Mouse (Mus musculus): ENCODE data around the gene 1700018G05Rik. TPM values are rescaled to one million over a fixed set of nuclear protein-coding genes. Genes with fewer than 3 reads are reported as not detected.
"Not testable (repeated sequence)": the region's sequence is repeated elsewhere in the genome, so short reads cannot be mapped to it uniquely, and the experiment has no call there.

Gene 1700018G05Rik
- not detected in 2 replicates for polyA plus RNA-seq (2015; fragmentation: Nextera tagmentation; extraction: Ambion mirVana)

- not testable (repeated sequence) for ATAC-seq (ENCODE audit: extremely low read depth, insufficient number of reproducible peaks, low FRiP score, low TSS enrichment); H3K27ac ChIP-seq (replicated peaks); H3K9ac ChIP-seq; H3K36me3 ChIP-seq; H3K4me1 ChIP-seq; H3K9me3 ChIP-seq; H3K4me3 ChIP-seq; H3K4me2 ChIP-seq
- WGBS: 83% methylated on average over 6 of the region's 6 CpGs
- peaks cover 15% of the 10 kb centered on the region for H3K27me3 ChIP-seq (replicated peaks)
These were observed at the start of gene 1700018G05Rik for GRCm38 (mm10) chrX:102928072-102928471. Gene 1700018G05Rik, plus strand, starts transcription at chrX:102928372.

GRCm38 (mm10) chrX:102908587-102908986, 19.6 kb upstream of the 1700018G05Rik start, which contains the start of the genes Dmrtc1a and 1700011M02Rik:
Gene Dmrtc1a, minus strand, starts transcription at chrX:102908687.
Gene 1700011M02Rik, plus strand, starts transcription at chrX:102908905.
- not testable (repeated sequence) for H3K9ac ChIP-seq; H3K9me3 ChIP-seq; ATAC-seq (ENCODE audit: extremely low read depth, insufficient number of reproducible peaks, low FRiP score, low TSS enrichment); H3K4me3 ChIP-seq; H3K4me1 ChIP-seq; H3K4me2 ChIP-seq; H3K36me3 ChIP-seq; H3K27ac ChIP-seq (replicated peaks)
- 85% methylated on average over 9 of the region's 9 CpGs for WGBS
- peaks cover 14% of the 10 kb centered on the region for H3K27me3 ChIP-seq (replicated peaks)

- not testable (repeated sequence) for H3K9ac ChIP-seq; H3K4me3 ChIP-seq; H3K4me1 ChIP-seq; H3K9me3 ChIP-seq; ATAC-seq (ENCODE audit: extremely low read depth, insufficient number of reproducible peaks, low FRiP score, low TSS enrichment); H3K36me3 ChIP-seq; H3K27me3 ChIP-seq (replicated peaks); H3K27ac ChIP-seq (replicated peaks); H3K4me2 ChIP-seq
- WGBS: 45% methylated on average over 1 of the region's 1 CpGs
These were observed 13.3 kb upstream of the 1700018G05Rik start for GRCm38 (mm10) chrX:102914823-102915222.

GRCm38 (mm10) chrX:102926707-102927106, 1.5 kb upstream of the 1700018G05Rik start:
- not testable (repeated sequence) for H3K4me2 ChIP-seq; H3K27ac ChIP-seq (replicated peaks); H3K36me3 ChIP-seq; ATAC-seq (ENCODE audit: extremely low read depth, insufficient number of reproducible peaks, low FRiP score, low TSS enrichment); H3K9me3 ChIP-seq; H3K4me3 ChIP-seq; H3K4me1 ChIP-seq; H3K9ac ChIP-seq
- H3K27me3 ChIP-seq (replicated peaks): peaks cover 18% of the 10 kb centered on the region
- WGBS: 18% methylated on average over 4 of the region's 4 CpGs

- Histone ChIP-seq H3K9ac (peak overlapping the region; percentile 74), H3K4me3 (peak overlapping the region; percentile 62), H3K36me3 (no peaks in the 10 kb centered on the region), H3K4me1 (no peaks in the 10 kb centered on the region), H3K27me3 (replicated peaks) (peaks cover 45% of the 10 kb centered on the region), H3K4me2 (peak overlapping the region; percentile 80), H3K27ac (replicated peaks) (no peak overlapping the region), H3K9me3 (no peaks in the 10 kb centered on the region)
- WGBS: 35% methylated on average over 12 of the region's 12 CpGs
- no peak for ATAC-seq (ENCODE audit: extremely low read depth, insufficient number of reproducible peaks, low FRiP score, low TSS enrichment)
These were observed 4.9 kb downstream of the 1700018G05Rik start for GRCm38 (mm10) chrX:102932992-102933570.

GRCm38 (mm10) chrX:102933571-102934394, 5.6 kb downstream of the 1700018G05Rik start:
- H3K4me1 ChIP-seq: no peaks in the 10 kb centered on the region
- H3K4me3 ChIP-seq: peak overlapping the region; percentile 62
- H3K4me2 ChIP-seq: peak overlapping the region; percentile 80
- WGBS: 20% methylated on average over 56 of the region's 68 CpGs
- ATAC-seq (ENCODE audit: extremely low read depth, insufficient number of reproducible peaks, low FRiP score, low TSS enrichment): no peak
- peaks cover 48% of the 10 kb centered on the region for H3K27me3 ChIP-seq (replicated peaks)
- no peak overlapping the region for H3K27ac ChIP-seq (replicated peaks)
- no peaks in the 10 kb centered on the region for H3K36me3 ChIP-seq
- peak overlapping the region; percentile 74 for H3K9ac ChIP-seq
- H3K9me3 ChIP-seq: no peaks in the 10 kb centered on the region

- H3K27me3 ChIP-seq (replicated peaks): peaks cover 46% of the 10 kb centered on the region
- H3K4me3 ChIP-seq: peak overlapping the region; percentile 62
- no peak overlapping the region for H3K27ac ChIP-seq (replicated peaks)
- 54% methylated on average over 8 of the region's 8 CpGs for WGBS
- no peak for ATAC-seq (ENCODE audit: extremely low read depth, insufficient number of reproducible peaks, low FRiP score, low TSS enrichment)
- H3K4me2 ChIP-seq: peak overlapping the region; percentile 80
- H3K9ac ChIP-seq: no peak overlapping the region
- H3K36me3 ChIP-seq: no peaks in the 10 kb centered on the region
- no peaks in the 10 kb centered on the region for H3K4me1 ChIP-seq
- H3K9me3 ChIP-seq: no peaks in the 10 kb centered on the region
These were observed 6.2 kb downstream of the 1700018G05Rik start for GRCm38 (mm10) chrX:102934395-102934764.

GRCm38 (mm10) chrX:102936743-102937142, 8.6 kb downstream of the 1700018G05Rik start:
- Histone ChIP-seq H3K27me3 (replicated peaks) (peaks cover 46% of the 10 kb centered on the region), H3K9ac (no peak overlapping the region), H3K27ac (replicated peaks) (no peak overlapping the region), H3K4me3 (no peak overlapping the region), H3K4me2 (no peak overlapping the region), H3K4me1 (no peaks in the 10 kb centered on the region), H3K36me3 (no peaks in the 10 kb centered on the region), H3K9me3 (no peaks in the 10 kb centered on the region)
- no peak for ATAC-seq (ENCODE audit: extremely low read depth, insufficient number of reproducible peaks, low FRiP score, low TSS enrichment)
- 45% methylated on average over 5 of the region's 5 CpGs for WGBS

GRCm38 (mm10) chrX:102950136-102950535, 22.0 kb downstream of the 1700018G05Rik start:
- H3K27me3 ChIP-seq (replicated peaks): peaks cover 18% of the 10 kb centered on the region
- WGBS: 85% methylated on average over 11 of the region's 11 CpGs
- H3K36me3 ChIP-seq; H3K9me3 ChIP-seq; H3K4me1 ChIP-seq; H3K9ac ChIP-seq; H3K4me2 ChIP-seq; H3K4me3 ChIP-seq; H3K27ac ChIP-seq (replicated peaks); ATAC-seq (ENCODE audit: extremely low read depth, insufficient number of reproducible peaks, low FRiP score, low TSS enrichment): not testable (repeated sequence)

GRCm38 (mm10) chrX:102958917-102959316, 30.7 kb downstream of the 1700018G05Rik start:
- Histone ChIP-seq H3K4me1 (no peaks in the 10 kb centered on the region), H3K9ac (no peak overlapping the region), H3K4me3 (no peak overlapping the region), H3K36me3 (no peaks in the 10 kb centered on the region), H3K27me3 (replicated peaks) (peaks cover 19% of the 10 kb centered on the region), H3K27ac (replicated peaks) (no peak overlapping the region), H3K4me2 (no peak overlapping the region), H3K9me3 (no peaks in the 10 kb centered on the region)
- ATAC-seq (ENCODE audit: extremely low read depth, insufficient number of reproducible peaks, low FRiP score, low TSS enrichment): no peak
- WGBS: 28% methylated on average over 4 of the region's 4 CpGs

- Histone ChIP-seq H3K4me1 (no peaks in the 10 kb centered on the region), H3K27ac (replicated peaks) (no peak overlapping the region), H3K4me2 (no peak overlapping the region), H3K9ac (no peak overlapping the region), H3K36me3 (no peaks in the 10 kb centered on the region), H3K4me3 (no peak overlapping the region), H3K27me3 (replicated peaks) (peaks cover 12% of the 10 kb centered on the region), H3K9me3 (no peaks in the 10 kb centered on the region)
- WGBS: 50% methylated on average over 2 of the region's 2 CpGs
- ATAC-seq (ENCODE audit: extremely low read depth, insufficient number of reproducible peaks, low FRiP score, low TSS enrichment): no peak
These were observed 32.4 kb downstream of the 1700018G05Rik start for GRCm38 (mm10) chrX:102960581-102960980.

Data from heart, embryonic 13.5 days (tissue).